8 mouse cellular contexts compared by ENCODE assay signal in the genomic region with DNA sequence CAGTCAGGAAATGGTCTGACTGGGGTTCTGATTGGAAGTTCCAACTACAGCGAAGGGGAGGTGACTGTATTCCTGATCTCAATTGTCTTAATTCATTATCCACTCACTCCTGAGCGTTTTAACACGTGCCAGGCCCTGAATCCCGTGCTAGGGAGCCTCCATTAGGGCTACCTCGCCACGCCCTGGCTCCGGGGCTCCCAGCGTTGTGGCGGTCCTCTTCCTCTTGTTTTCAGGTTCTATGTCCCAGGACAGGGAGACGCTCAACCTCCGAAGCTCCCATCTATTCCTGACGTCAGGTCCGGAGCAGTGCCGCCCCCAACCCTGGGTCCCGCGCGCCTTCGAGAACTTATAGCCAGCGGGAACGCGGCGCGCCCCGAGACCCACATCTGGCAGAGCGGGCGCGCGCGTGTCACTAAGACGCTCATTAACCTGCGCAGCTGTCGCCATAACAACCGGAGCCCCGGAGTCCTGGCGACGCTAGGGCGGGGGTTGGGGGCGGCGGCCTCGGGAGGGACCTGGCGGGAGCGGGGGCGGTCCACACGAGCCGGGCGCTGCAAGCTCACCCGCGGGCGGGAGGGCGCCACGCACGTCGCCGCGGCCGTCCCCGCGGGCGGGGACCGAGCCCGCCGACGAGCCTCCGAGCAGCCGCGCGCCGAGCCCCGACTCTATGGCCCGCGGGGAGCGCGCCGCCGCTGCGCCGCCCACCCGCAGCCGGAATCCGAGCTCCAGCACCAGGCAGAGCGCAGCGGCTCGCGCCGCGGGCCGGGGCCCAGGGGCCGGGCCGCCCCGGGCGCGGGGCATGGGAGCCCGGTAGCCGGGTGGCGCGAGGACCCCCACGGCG. TPM values are rescaled to one million over a fixed set of nuclear protein-coding genes. Genes with fewer than 3 reads are reported as not detected.
A peak's percentile ranks its signal among the peaks of the same experiment; 100 is the strongest.
DNase-seq lines count a peak whose midpoint lies in the region; ATAC-seq and TF ChIP-seq lines count a peak whose summit lies in the region.

A gene (plus strand): TSS at position 390 of the 841 bp plus-strand sequence.

- peak within 1 kb of the TSS; percentile 51 for H3K4me3 ChIP-seq in kidney, adult 2 months (ENCODE audit: insufficient read depth, low read depth, low read length)
- peak within 1 kb of the TSS; percentile 70 for H3K4me3 ChIP-seq in kidney, embryonic 16.5 days (ENCODE audit: low read length)
- H3K4me3 ChIP-seq in liver, adult 2 months (ENCODE audit: insufficient read depth, low read depth, low read length): peak within 1 kb of the TSS; percentile 56; the same call in 1 of the 2 replicates

- intact Hi-C loops in gastrocnemius, postnatal 36 days (cut with DNase I): loop anchor here (5.0 kb wide), 1 partner anchor 159 kb away; no protein-coding TSS in a partner anchor

- H3K4me2 ChIP-seq in kidney, embryonic 16.5 days (replicated peaks; ENCODE audit: low read depth, low read length): peak within 1 kb of the TSS; percentile 100

- ATAC-seq in kidney, embryonic 16.5 days (ENCODE audit: low FRiP score, low TSS enrichment): peak; percentile 59

- no peak for TF ChIP-seq POLR2A in kidney, adult 2 months (IDR thresholded peaks at IDR 0.05; ENCODE audit: low read depth, low read length)
- TF ChIP-seq POLR2A in liver, adult 2 months (IDR thresholded peaks at IDR 0.05; ENCODE audit: extremely low read depth, insufficient read depth, low read length): no peak

- no peaks in the 10 kb centered on the region for H3K36me3 ChIP-seq in kidney, adult 2 months (ENCODE audit: control insufficient read depth, insufficient read depth, low read length)
- H3K36me3 ChIP-seq in kidney, embryonic 16.5 days (ENCODE audit: insufficient read depth, low read length): no peaks in the 10 kb centered on the region
- H3K36me3 ChIP-seq in liver, adult 2 months (ENCODE audit: control insufficient read depth, insufficient read depth, low read length): no peaks in the 10 kb centered on the region

- peaks cover 4% of the 10 kb centered on the region; the same call in 1 of the 2 replicates for H3K9me3 ChIP-seq in kidney, embryonic 16.5 days (ENCODE audit: low read length)

- DNase-seq in kidney, adult 2 months: peak; percentile 33
- no peak for DNase-seq in kidney, adult 8-10 months
- peak; percentile 85 for DNase-seq in embryo, embryonic 11 days
- DNase-seq in gastrocnemius, postnatal 36 days: peak in 1 of 2 experiments; percentile 22
- DNase-seq in liver, adult 2 months (ENCODE audit: extremely low read depth, low read depth, low spot score): no peak
- peak; percentile 69 for DNase-seq in neural tube, embryonic 10.5 days (ENCODE audit: extremely low spot score, low spot score)
- DNase-seq in thymus, postnatal 0 days (ENCODE audit: low spot score): peak; percentile 46

- H3K4me1 ChIP-seq in kidney, adult 2 months (ENCODE audit: control insufficient read depth, insufficient read depth, low read length): no peaks in the 10 kb centered on the region
- H3K4me1 ChIP-seq in kidney, embryonic 16.5 days (ENCODE audit: insufficient read depth, low read length): peaks cover 11% of the 10 kb centered on the region; the same call in 1 of the 2 replicates
- no peaks in the 10 kb centered on the region; the same call in 1 of the 2 replicates for H3K4me1 ChIP-seq in liver, adult 2 months (ENCODE audit: control insufficient read depth, insufficient read depth, low read length)

- peak within 1 kb of the TSS; percentile 72 for H3K9ac ChIP-seq in kidney, embryonic 16.5 days (replicated peaks; ENCODE audit: low read length)
- H3K9ac ChIP-seq in liver, adult 2 months (ENCODE audit: low read depth, low read length): peak within 1 kb of the TSS; percentile 23

- TF ChIP-seq CTCF in kidney, adult 2 months (conservative IDR thresholded peaks at IDR 0.05; ENCODE audit: insufficient read depth, insufficient read length, low read depth, low read length): no peak
- TF ChIP-seq CTCF in liver, adult 2 months (IDR thresholded peaks at IDR 0.05; ENCODE audit: low read depth, low read length): no peak

- no peak within 1 kb of the TSS for H3K27ac ChIP-seq in kidney, adult 2 months (ENCODE audit: insufficient read depth, low read depth, low read length)
- H3K27ac ChIP-seq in kidney, embryonic 16.5 days (ENCODE audit: low read length): no peak within 1 kb of the TSS
- no peak within 1 kb of the TSS for H3K27ac ChIP-seq in liver, adult 2 months (replicated peaks; ENCODE audit: insufficient read depth, low read depth, low read length)

- H3K27me3 ChIP-seq in kidney, adult 2 months (replicated peaks; ENCODE audit: control insufficient read depth, insufficient read depth, low read length): no peaks in the 10 kb centered on the region
- H3K27me3 ChIP-seq in kidney, embryonic 16.5 days (ENCODE audit: insufficient read depth, low read length): peaks cover 23% of the 10 kb centered on the region
- peaks cover 16% of the 10 kb centered on the region for H3K27me3 ChIP-seq in liver, adult 2 months (ENCODE audit: control insufficient read depth, insufficient read depth, low read length)

- no peaks in the 10 kb centered on the region for H3K79me2 ChIP-seq in liver, adult 2 months (ENCODE audit: control insufficient read depth, insufficient read depth, low read length)

- WGBS in kidney, adult 2 months: 1% methylated on average over 91 of the region's 98 CpGs
- WGBS in kidney, embryonic 16.5 days: under 1% methylated on average over 85 of the region's 98 CpGs
- WGBS in liver, adult 2 months: 1% methylated on average over 86 of the region's 98 CpGs

RNA-seq across cellular contexts. Expression of the gene that starts here (rescaled TPM):
- polyA plus RNA-seq in kidney, adult 2 months (2012; rRNA removed): 1.3 and 2.3 TPM in 2 replicates
- total RNA-seq in gastrocnemius, postnatal 36 days (2021): 100 to 1,000 TPM; 116 to 129 TPM
- polyA plus RNA-seq in kidney, embryonic 16.5 days (2015; fragmentation: Nextera tagmentation; extraction: Ambion mirVana): 5.5 and 6.0 TPM in 2 replicates
- total RNA-seq in liver, adult 2 months (2014; rRNA removed): 0.28 and 0.34 TPM in 2 replicates
- 0.24 and 0.28 TPM in 2 replicates for polyA plus RNA-seq in liver, adult 2 months (2012; rRNA removed)
- 0.70 and 0.91 TPM in 2 replicates for polyA plus RNA-seq in thymus, postnatal 0 days (2015; fragmentation: Nextera tagmentation; extraction: Ambion mirVana)

Comparison
In these comparisons a context has a peak if more than half of its experiments do, and no peak if none do; other contexts are left out.
1. RNA of the gene that starts here (total RNA-seq): 116 to 129 TPM in gastrocnemius, postnatal 36 days; 0.28 to 0.34 TPM in liver, adult 2 months; every median in the first group is over 10 times any median in the second.
2. DNase-seq: peak in kidney, adult 2 months (single experiment), embryo, embryonic 11 days (single experiment) and neural tube, embryonic 10.5 days (single experiment); none in kidney, adult 8-10 months (0 of 2) and liver, adult 2 months (single experiment).
3. Peak in DNase-seq in thymus, postnatal 0 days; RNA of the gene not detected or under 1 TPM.
4. Peak in every context shown above with its lines, with median percentiles within 50 percentile points of each other: H3K4me3 ChIP-seq.